Mouse (Mus musculus) ovary, postnatal 36 days (tissue): ENCODE measurements around the gene Zfp874b.
"Not testable (repeated sequence)": the region's sequence is repeated elsewhere in the genome, so short reads cannot be mapped to it uniquely, and the experiment has no call there.

Experiments used
- DNase-seq: peaks from one replicate; pipeline ENCODE4 v3.0.0; 2022; ENCODE audit warnings: low spot score, mixed read lengths

Gene Zfp874b

DNA sequence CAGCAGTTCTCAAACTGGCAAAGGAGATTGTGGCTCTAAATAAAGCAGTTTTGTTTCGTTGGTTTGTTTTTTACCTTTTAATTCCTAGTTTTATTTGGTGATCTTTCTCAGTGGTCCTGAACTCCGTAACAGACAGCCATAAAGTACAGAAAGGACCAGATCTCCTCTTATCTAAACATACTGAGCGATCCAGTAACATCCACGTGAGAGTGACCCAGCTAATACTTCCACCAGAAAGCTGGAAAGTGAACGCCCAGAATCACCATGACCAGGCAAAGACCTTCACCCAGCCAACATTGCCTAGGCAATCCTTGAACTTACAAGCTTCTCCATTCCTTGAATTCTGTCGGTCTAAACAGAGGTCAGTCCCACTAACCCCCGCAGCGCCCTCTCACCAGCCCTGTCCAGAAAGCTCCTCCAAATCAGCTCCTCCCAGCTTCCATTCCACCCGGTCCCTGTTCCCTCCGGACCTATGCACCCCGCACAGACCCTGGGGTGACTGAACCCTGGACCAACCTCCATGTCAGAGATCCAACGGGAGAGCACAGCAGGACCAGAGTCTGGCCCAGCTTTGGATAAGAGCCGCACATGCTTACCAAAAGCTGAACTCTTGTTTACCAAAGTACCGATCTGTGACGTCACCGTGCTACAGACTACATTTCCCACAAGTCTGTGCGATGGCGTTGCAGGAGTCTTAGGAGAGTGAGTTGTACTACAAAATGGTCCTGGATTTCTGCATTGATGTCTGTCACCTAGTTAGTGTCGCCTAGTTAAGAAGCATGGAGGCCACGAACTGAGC is at the start of gene Zfp874b:
Gene Zfp874b (minus strand): TSS at position 634 of the 799 bp plus-strand sequence.
- peak; percentile 74 for DNase-seq

DNA sequence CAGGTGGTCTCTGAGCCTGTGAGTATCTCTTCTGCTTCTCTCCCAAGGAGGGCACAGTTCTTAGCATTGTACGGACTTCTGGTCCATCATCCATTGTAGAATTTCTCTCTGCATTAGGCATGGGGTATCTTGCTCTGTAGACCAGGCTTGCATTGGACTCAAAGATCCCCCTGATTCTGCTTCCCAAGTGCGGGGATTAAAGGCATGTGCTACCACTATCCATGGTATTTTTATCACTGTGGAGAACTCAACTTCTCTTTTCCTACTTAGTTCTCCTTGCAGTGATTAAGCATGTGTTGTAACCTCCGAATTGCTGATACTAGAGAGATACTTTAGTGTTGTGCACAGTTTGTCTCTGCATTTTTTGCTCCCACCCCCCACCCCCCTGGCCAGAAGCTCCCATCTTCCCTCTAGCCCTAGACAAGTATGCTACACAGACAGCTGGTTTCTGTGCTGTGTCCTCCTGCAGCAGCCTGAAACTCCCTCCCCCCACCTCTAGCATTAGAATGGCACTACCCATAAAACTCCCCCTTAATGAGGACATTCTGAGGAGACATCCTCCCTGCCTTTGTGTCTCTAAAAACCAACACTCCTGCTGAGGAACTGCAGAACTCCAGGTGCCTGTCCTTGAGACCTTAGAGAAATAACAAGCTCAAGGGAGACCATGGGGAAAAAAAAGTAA is 43.1 kb upstream of the Zfp874b start:
- DNase-seq, result no peak

DNA sequence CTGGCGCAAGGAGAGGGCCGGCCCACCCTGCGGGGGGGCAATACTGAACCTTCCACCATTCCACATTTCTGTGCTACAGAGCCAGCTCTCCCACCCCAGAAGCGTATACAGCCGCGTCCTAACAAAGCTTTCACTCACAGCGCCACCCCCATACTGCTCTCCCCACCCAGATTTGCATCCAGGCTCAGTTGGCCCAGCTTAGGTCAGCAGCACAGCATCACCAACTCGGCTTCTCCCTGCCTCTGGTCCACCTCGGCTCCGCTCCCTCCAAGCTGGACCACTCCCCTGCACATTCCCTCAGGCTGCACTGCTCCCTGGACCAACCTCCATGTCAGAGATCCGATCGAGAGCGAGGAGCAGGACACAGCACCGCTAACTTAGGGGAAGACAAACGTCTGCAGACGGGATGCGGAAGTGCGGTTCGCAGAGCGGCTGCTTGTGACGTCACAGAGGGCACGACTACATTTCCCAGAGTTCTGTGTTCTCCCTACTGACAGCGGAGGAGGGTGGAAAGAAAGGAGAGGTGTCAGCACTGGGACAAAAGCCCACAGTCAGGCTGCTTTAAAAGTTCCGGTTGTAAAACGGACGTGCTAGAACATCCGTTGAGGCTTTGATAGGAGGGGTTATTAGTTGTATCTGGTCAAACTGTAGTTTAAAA is 41.8 kb upstream of the Zfp874b start, which contains the start of the genes Gm26965 and Zfp87:
Gene Gm26965 (minus strand): TSS at position 399 of the 658 bp plus-strand sequence.
Gene Zfp87 (minus strand): TSS at position 425 of the 658 bp plus-strand sequence.
- DNase-seq, result peak; percentile 86

DNA sequence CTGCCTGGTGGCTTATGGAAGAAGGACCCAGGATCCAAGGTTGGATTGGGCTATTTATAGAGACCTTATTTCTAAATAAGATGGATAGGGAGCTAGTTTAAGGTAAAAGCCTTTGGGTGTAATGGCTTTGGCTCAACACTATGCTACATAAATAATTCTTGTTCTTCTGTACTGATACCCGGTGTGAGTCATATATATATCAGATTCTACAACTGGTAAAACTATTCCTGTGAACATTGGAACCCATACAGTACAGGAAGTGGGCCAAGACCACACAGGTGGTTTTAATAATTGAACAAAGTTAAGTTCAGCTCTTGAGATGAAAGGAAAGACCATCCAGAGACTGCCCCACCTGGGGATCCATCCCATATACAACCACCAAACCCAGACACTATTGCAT is 16.9 kb upstream of the Zfp874b start:
- DNase-seq, result no peak

DNA sequence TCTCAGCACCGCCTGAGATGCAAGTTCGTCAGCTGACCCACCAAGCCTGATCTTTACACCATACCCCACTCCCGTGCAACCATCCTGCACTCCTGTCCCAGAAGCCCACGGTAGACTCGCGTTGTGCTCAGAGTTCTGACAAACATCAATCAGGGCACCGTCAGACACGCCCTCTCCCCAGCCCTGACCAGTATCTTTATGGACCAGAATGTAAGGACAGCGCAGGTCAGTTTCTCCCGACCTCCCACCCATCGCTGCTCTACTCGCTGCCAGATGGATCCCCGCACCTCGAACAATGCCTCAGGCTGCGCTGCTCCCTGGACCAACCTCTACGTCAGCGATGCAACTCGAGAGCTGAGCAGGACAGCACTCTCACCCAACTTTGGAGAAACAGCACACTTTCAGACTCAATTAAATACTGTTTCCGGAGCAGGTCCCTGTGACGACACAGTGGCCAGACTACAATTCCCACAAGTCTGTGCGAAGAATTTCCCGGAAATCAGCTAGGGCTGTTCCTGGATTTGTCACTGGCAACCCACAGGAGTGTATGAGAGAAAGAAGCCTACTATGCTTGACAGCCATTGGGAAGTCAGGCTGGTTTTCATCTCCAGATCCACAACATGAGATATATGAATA is 16.1 kb upstream of the Zfp874b start, which contains the start of gene Zfp58:
Gene Zfp58 (minus strand): TSS at position 472 of the 636 bp plus-strand sequence.
- peak; percentile 68 for DNase-seq

DNA sequence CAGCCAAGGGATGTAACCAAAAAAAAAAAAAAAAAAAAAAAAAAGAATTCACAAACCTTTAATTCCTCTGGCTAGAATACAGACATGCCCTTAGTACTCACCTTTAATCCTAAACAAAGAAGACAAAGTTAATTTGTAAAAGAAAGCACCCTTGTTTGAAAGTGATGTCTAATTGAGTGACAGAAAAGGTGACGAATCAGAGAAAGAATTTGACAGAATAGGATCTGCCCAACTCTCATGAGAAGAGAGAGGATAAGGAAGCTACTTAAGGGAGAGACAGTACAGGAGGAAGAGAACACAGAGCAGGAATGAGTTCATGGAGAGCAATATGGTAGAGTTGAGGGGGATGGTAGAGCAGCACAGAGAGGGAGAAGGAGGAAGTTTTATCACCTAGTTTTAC is 11.6 kb upstream of the Zfp874b start:
- no peak for DNase-seq

DNA sequence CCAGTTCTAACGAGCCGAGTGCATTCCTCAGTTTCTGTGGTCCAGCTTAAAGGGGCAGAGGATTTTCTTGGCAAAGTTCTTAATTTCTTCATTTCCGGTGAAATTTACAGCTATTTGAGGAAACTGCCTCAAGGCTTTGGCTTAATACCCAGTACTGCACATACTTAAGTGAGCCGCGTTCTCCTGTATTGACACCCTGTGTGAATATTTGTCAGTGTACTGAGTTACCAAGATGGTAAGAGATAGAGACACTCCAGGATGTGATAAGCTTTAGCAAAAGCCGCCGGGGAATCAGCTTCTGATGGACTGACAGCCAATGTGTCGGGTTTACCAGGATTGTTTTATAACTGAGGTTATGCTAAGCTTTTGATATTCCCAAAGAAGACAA is 360 bp upstream of the Zfp874b start:
- DNase-seq, result no peak

DNA sequence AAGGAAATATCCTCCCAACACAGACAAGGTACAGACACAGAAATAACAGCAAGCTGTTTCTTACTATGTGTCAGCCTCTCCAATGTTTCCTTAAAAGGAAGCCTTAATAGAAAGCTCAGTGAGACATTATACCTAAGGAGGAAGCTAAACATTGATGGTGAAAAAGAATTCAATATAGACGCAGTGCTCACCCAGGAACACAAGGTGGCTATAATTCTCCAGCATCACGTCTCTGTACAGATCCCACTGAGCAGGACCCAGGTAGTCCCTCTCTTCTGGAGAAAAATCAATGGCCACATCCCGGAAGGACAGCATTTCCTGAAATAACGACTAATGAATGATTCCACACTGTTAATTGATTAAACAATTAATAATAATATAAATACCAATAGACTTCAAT is 2.5 kb downstream of the Zfp874b start:
- no peak for DNase-seq

DNA sequence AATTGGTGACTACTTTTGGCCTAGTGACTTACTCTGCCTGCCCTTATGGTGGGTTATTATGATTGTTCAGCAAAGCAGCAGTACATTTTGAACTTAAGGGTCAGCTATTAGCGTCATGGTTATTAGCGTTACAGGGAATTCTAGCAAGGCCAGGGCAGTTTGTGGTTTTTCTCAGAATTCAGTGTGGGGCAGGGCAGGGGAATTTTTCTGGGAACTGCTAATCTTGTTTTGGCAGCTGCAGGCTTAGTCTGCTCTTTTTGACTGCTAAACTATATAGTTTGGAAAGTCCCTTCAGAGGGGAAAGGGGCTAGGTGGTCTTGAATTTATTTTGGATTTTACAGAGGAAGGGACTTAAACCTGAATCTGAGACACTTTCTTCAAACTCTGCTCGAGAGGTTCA is 14.8 kb downstream of the Zfp874b start:
- no peak for DNase-seq

DNA sequence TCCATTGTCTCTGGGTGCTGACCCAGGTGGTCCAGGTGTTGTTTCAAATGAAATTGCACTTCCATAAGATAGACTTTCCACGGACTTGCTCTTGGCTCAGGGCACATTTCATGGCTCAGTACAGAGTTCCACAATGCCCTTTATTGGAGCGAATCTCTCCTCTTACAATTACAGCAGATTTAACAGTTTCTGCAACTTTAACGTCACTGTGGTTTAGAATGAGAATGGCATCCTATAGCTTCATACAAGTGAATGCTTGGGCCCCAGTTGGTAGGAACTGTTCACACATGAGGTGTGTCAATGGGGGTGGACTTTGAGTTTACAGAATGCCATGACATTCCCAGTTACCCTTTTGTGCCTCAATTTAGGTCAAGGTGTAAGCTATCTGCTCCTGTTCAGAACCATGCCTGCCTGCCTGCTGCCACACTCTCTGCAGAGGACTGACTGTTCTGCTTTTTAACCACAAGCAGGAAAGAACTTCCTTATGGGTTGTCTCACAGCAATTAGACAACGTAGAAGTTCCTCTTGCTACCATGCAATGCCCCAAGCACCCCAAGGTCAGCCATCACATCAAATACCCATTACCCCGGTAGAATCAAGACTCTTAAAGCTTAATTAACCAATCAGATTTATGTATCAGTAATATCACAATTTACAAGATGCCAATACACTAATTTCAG is 20.4 kb downstream of the Zfp874b start:
- DNase-seq, result not testable (repeated sequence)

DNA sequence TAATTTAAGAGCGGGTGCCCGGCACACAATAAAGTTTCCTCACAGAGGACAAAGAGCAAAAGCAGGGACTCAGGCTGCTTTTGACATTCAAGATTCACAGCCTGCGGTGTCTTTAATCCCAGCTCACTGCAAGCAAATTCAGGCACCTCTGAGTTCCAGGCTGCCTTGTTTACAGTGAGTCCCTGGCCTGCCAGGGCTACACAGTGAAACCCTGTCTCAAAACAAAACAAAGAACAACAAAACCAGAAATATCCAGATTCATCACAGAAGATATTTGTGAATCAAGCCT is 32.1 kb downstream of the Zfp874b start:
- DNase-seq, result no peak

DNA sequence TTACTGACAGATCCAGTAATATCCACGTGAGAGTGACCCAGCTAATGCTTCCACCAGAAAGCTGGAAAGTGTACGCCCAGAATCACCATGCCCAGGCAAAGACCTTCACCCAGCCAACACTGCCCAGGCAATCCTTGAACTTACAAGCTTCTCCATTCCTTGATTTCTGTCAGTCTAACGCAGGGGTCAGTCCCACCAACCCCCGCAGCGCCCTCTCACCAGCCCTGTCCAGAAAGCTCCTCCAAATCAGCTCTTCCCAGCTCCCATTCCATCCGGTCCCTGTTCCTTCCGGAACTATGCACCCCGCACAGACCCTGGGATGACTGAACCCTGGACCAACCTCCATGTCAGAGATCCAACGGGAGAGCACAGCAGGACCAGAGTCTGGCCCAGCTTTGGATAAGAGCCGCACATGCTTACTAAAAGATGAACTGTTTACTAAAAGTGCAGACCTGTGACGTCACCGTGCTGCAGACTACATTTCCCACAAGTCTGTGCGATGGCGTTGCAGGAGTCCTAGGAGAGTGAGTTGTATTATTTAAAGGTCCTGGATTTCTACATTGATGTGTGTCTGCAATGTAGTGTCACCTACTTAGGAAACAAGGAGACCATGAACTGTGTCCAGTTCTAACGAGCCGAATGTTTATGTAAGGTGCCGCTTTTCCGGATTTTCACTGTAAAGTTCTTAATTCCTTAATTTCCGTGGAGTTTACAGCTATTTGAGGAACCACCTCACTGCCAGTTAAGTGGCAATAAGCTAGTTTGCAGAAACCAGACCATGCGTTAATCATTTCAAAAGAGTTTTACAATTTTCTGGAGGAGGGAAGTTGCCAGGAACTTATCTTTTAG is 32.7 kb downstream of the Zfp874b start, which contains the start of gene Zfp874a:
Gene Zfp874a (minus strand): TSS at position 453 of the 849 bp plus-strand sequence.
- DNase-seq, result peak; percentile 82

DNA sequence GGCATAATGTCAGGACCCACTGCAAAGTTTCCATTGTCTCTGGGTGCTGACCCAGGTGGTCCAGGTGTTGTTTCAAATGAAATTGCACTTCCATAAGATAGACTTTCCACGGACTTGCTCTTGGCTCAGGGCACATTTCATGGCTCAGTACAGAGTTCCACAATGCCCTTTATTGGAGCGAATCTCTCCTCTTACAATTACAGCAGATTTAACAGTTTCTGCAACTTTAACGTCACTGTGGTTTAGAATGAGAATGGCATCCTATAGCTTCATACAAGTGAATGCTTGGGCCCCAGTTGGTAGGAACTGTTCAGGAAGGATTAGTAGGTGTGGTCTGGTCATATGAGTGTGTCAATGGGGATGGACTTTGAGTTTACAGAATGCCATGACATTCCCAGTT is 47.0 kb downstream of the Zfp874b start:
- DNase-seq, result not testable (repeated sequence)

DNA sequence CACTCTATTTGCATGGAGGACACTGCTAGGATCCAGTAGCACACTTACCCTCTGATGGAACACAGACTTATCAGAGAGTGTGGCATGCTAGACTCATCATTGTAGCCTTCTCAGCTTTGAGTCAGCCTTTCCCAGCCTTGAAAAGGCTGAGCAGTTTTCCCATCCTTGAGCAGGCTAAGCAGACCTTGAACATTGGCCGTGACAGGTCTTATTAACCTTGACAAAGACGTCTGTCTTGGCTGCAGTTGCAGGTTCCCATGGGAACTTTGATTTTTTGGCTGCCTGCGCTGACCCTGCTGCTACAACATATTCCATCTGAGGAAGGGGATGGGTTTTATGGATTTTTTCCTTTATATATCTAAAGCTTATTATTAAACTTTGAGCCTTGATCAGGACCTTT is 55.9 kb downstream of the Zfp874b start:
- peak; percentile 18 for DNase-seq

DNA sequence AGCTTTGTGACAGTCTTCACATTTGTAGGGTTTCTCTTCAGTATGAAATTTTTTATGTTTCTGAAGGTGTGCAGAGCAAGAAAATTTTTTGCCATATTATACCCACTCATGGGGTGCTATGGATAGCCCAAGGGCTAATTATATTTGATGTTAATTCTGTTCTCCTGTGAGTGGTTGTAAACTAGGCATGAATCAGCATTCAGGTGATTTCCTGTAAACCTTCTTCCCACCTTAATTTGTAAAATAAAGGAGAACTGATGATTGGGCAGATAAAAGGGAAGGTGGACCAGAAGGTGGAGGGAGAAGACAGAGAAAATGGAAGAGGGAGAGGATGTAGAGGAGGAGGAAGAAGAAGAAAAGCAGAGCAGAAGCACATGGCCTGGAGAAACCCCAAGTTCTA is 58.4 kb downstream of the Zfp874b start:
- DNase-seq, result not testable (repeated sequence)

DNA sequence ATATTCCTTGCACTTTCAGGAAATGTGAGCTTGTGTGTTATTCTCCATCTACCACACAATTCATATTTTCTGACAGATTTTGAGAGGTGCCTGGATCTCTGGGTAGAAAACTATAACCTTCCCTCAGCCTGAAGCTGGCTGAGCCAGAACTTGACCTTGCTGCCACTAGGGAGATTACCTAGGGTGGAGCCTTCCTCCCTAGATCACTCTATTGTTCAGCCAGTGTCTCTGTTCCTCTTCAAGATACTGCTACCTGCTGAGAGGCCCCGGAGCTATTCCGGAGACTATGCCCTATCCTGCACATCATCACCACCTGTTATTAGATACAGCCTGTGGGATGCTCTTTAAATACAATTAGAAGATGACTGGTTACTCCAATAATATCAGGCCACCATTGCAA is 61.5 kb downstream of the Zfp874b start:
- not testable (repeated sequence) for DNase-seq
